In the genomic region with DNA sequence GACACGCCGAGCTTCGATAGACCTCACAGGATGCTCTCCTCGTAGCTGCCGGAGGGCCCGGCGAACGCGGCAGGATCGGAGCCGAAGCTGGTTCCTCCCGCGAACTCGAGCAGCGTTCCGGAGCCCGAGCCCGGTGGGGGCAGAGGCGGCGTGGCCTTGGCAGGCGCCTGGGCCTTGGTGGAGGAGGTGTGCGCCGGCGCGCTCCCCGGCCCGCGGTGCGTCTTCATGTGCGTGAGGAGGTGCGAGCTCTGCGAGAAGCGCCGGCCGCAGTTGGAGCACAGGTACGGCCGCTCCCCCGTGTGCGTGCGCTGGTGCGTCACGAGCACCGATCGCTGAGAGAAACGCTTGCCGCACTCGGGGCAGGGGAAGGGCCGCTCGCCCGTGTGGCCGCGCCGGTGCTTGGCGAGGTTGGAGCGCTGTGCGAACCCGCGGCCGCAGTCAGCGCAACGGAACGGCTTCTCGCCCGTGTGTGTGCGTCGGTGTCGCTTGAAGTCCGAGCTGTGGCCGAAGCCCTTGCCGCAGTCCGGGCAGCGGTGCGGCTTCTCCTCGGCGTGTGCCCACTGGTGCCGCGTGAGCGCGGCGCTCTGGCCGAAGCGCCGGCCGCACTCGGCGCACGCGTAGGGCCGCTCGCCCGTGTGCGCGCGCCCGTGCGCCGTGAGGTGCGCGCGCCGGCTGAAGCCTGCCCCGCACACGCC, we compare ENCODE assay signal across 8 mouse cellular contexts. TPM values are rescaled to one million over a fixed set of nuclear protein-coding genes. Genes with fewer than 3 reads are reported as not detected.
DNase-seq lines count a peak whose midpoint lies in the region; ATAC-seq and TF ChIP-seq lines count a peak whose summit lies in the region.

No protein-coding gene starts in this region.

- peak overlapping the region; percentile 37; the same call in 1 of the 2 replicates for H3K9ac ChIP-seq in kidney, postnatal 0 days (ENCODE audit: low read depth, low read length)
- H3K9ac ChIP-seq in intestine, embryonic 16.5 days (ENCODE audit: low read depth, low read length) = peak overlapping the region; percentile 19; the same call in 1 of the 2 replicates

- WGBS in kidney, postnatal 0 days = 4% methylated on average over 86 of the region's 103 CpGs
- 4% methylated on average over 90 of the region's 103 CpGs for WGBS in intestine, embryonic 16.5 days

- H3K4me2 ChIP-seq in kidney, postnatal 0 days (ENCODE audit: low read length) = peak overlapping the region; percentile 69
- H3K4me2 ChIP-seq in intestine, embryonic 16.5 days (ENCODE audit: low read depth, low read length) = peak overlapping the region; percentile 65

- H3K27me3 ChIP-seq in kidney, postnatal 0 days (ENCODE audit: insufficient read depth, low read length) = peaks cover 56% of the 10 kb centered on the region
- peaks cover 50% of the 10 kb centered on the region for H3K27me3 ChIP-seq in intestine, embryonic 16.5 days (replicated peaks; ENCODE audit: control insufficient read depth, insufficient read depth, low read length)

- peaks cover 20% of the 10 kb centered on the region for H3K4me1 ChIP-seq in kidney, postnatal 0 days (replicated peaks; ENCODE audit: insufficient read depth, low read length)
- H3K4me1 ChIP-seq in intestine, embryonic 16.5 days (ENCODE audit: control insufficient read depth, insufficient read depth, low read length) = peaks cover 14% of the 10 kb centered on the region

- ATAC-seq in kidney, postnatal 0 days (replicated peaks; ENCODE audit: low FRiP score, low read depth) = peak; percentile 53
- ATAC-seq in intestine, embryonic 16.5 days = peak; percentile 35; the same call in 1 of the 2 replicates

- TF ChIP-seq CTCF in kidney, postnatal 0 days (IDR thresholded peaks at IDR 0.05; ENCODE audit: low read depth) = no peak

- peak overlapping the region; percentile 41 for H3K4me3 ChIP-seq in kidney, postnatal 0 days (replicated peaks; ENCODE audit: low read depth, low read length)
- peak overlapping the region; percentile 40 for H3K4me3 ChIP-seq in intestine, embryonic 16.5 days (ENCODE audit: low read length)

- no peak overlapping the region for H3K27ac ChIP-seq in kidney, postnatal 0 days
- H3K27ac ChIP-seq in intestine, embryonic 16.5 days (ENCODE audit: low read length) = no peak overlapping the region

- H3K36me3 ChIP-seq in kidney, postnatal 0 days (ENCODE audit: insufficient read depth, low read length) = peaks cover 13% of the 10 kb centered on the region; the same call in 1 of the 2 replicates
- H3K36me3 ChIP-seq in intestine, embryonic 16.5 days (ENCODE audit: control insufficient read depth, insufficient read depth, low read length) = peaks cover 11% of the 10 kb centered on the region

- no peaks in the 10 kb centered on the region for H3K9me3 ChIP-seq in kidney, postnatal 0 days (replicated peaks; ENCODE audit: low read length)
- peaks cover 4% of the 10 kb centered on the region for H3K9me3 ChIP-seq in intestine, embryonic 16.5 days (ENCODE audit: control insufficient read depth, low read length)

- DNase-seq in kidney, postnatal 0 days (ENCODE audit: low spot score) = no peak
- DNase-seq in kidney, postnatal 25 days = no peak
- DNase-seq in WW6 (ENCODE audit: low read depth, low spot score) = peak; percentile 29
- DNase-seq in embryo, embryonic 11 days = peak; percentile 53
- peak; percentile 40 for DNase-seq in retina, embryonic 14.5 days (ENCODE audit: low spot score)
- no peak for DNase-seq in thymus, postnatal 25 days
- DNase-seq in lung, postnatal 25 days (ENCODE audit: low spot score) = no peak

RNA-seq across cellular contexts. Expression of gene Zfp316, which starts 16.5 kb away (rescaled TPM):
- polyA plus RNA-seq in kidney, postnatal 0 days (2015; fragmentation: Nextera tagmentation; extraction: Ambion mirVana) = 3.1 and 3.4 TPM in 2 replicates
- polyA plus RNA-seq in intestine, embryonic 16.5 days (2015; fragmentation: Nextera tagmentation; extraction: Ambion mirVana) = 0.43 and 0.56 TPM in 2 replicates

RNA-seq across cellular contexts. Expression of gene Zfp12, which starts 18.4 kb away (rescaled TPM):
- polyA plus RNA-seq in kidney, postnatal 0 days (2015; fragmentation: Nextera tagmentation; extraction: Ambion mirVana) = 9.9 TPM in 2 replicates
- polyA plus RNA-seq in intestine, embryonic 16.5 days (2015; fragmentation: Nextera tagmentation; extraction: Ambion mirVana) = 7.4 and 8.0 TPM in 2 replicates

RNA-seq across cellular contexts. Expression of gene Spdye4a, which starts 26.6 kb away (rescaled TPM):
- not detected in 2 replicates for polyA plus RNA-seq in kidney, postnatal 0 days (2015; fragmentation: Nextera tagmentation; extraction: Ambion mirVana)
- polyA plus RNA-seq in intestine, embryonic 16.5 days (2015; fragmentation: Nextera tagmentation; extraction: Ambion mirVana) = not detected in 2 replicates

RNA-seq across cellular contexts. Expression of gene Zfp853, which starts 40.1 kb away (rescaled TPM):
- polyA plus RNA-seq in kidney, postnatal 0 days (2015; fragmentation: Nextera tagmentation; extraction: Ambion mirVana) = 0.09 and 0.14 TPM in 2 replicates
- not detected in 2 replicates for polyA plus RNA-seq in intestine, embryonic 16.5 days (2015; fragmentation: Nextera tagmentation; extraction: Ambion mirVana)

Comparison
In these comparisons a context has a peak if more than half of its experiments do, and no peak if none do; other contexts are left out.
1. DNase-seq: peak in WW6 (single experiment), embryo, embryonic 11 days (single experiment) and retina, embryonic 14.5 days (single experiment); none in kidney, postnatal 0 days (single experiment), kidney, postnatal 25 days (0 of 2), thymus, postnatal 25 days (single experiment) and lung, postnatal 25 days (single experiment).